Mouse (Mus musculus): ENCODE data around the gene Gclm.
"Not testable (repeated sequence)": the region's sequence is repeated elsewhere in the genome, so short reads cannot be mapped to it uniquely, and the experiment has no call there.

The Gclm gene

GRCm38 (mm10) chr3:122245215-122245877 lies at the start of gene Gclm:
Gene Gclm (plus strand): TSS chr3:122245557.
- peak; percentile 96 for DNase-seq

- DNase-seq, result no peak
These were observed 48.6 kb upstream of the Gclm start for GRCm38 (mm10) chr3:122196621-122197298.

GRCm38 (mm10) chr3:122198532-122198931 lies 46.8 kb upstream of the Gclm start:
- no peak for DNase-seq

GRCm38 (mm10) chr3:122198966-122199381 lies 46.4 kb upstream of the Gclm start:
- no peak for DNase-seq

- no peak for DNase-seq
These were observed 45.8 kb upstream of the Gclm start for GRCm38 (mm10) chr3:122199600-122199999.

- DNase-seq, result no peak
These were observed 45.3 kb upstream of the Gclm start for GRCm38 (mm10) chr3:122200017-122200416.

GRCm38 (mm10) chr3:122200447-122200846 lies 44.9 kb upstream of the Gclm start:
- no peak for DNase-seq

GRCm38 (mm10) chr3:122202307-122202732 lies 43.0 kb upstream of the Gclm start:
- peak; percentile 61 for DNase-seq

GRCm38 (mm10) chr3:122203675-122204329 lies 41.6 kb upstream of the Gclm start:
- no peak for DNase-seq

GRCm38 (mm10) chr3:122205753-122206152 lies 39.6 kb upstream of the Gclm start:
- DNase-seq, result no peak

GRCm38 (mm10) chr3:122206279-122207070 lies 38.9 kb upstream of the Gclm start:
- DNase-seq, result peak; percentile 83

GRCm38 (mm10) chr3:122207766-122208165 lies 37.6 kb upstream of the Gclm start:
- DNase-seq, result no peak

GRCm38 (mm10) chr3:122208296-122209225 lies 36.8 kb upstream of the Gclm start:
- DNase-seq, result no peak

GRCm38 (mm10) chr3:122209511-122209910 lies 35.8 kb upstream of the Gclm start:
- no peak for DNase-seq

- no peak for DNase-seq
These were observed 34.9 kb upstream of the Gclm start for GRCm38 (mm10) chr3:122210434-122210833.

- no peak for DNase-seq
These were observed 34.5 kb upstream of the Gclm start for GRCm38 (mm10) chr3:122210846-122211245.

- no peak for DNase-seq
These were observed 33.8 kb upstream of the Gclm start for GRCm38 (mm10) chr3:122211446-122212125.

GRCm38 (mm10) chr3:122221240-122222036 lies 23.9 kb upstream of the Gclm start:
- DNase-seq, result no peak

GRCm38 (mm10) chr3:122226972-122227371 lies 18.4 kb upstream of the Gclm start:
- not testable (repeated sequence) for DNase-seq

GRCm38 (mm10) chr3:122235772-122236171 lies 9.6 kb upstream of the Gclm start:
- peak; percentile 53 for DNase-seq
